8 mouse cellular contexts compared by ENCODE assay signal in genomic region chr15:86057908-86058307, GRCm38 (mm10). TPM values are rescaled to one million over a fixed set of nuclear protein-coding genes. Genes with fewer than 3 reads are reported as not detected.
DNase-seq lines count a peak whose midpoint lies in the region; ATAC-seq and TF ChIP-seq lines count a peak whose summit lies in the region.

No protein-coding gene starts in this region.

- H3K27me3 ChIP-seq in hindbrain, embryonic 15.5 days = no peaks in the 10 kb centered on the region

- peak; percentile 25; the same call in 1 of the 2 replicates for ATAC-seq in hindbrain, embryonic 15.5 days (ENCODE audit: low FRiP score, low read depth)

- peak overlapping the region; percentile 81 for H3K27ac ChIP-seq in layer of hippocampus, adult 2 months
- H3K27ac ChIP-seq in cortical plate, adult 2 months (ENCODE audit: insufficient read depth, low read length) = no peak overlapping the region
- peak overlapping the region; percentile 98 for H3K27ac ChIP-seq in hindbrain, embryonic 15.5 days (replicated peaks)

- peak overlapping the region; percentile 83 for H3K4me2 ChIP-seq in hindbrain, embryonic 15.5 days

- peaks cover 17% of the 10 kb centered on the region; the same call in 1 of the 2 replicates for H3K4me1 ChIP-seq in cortical plate, adult 2 months (ENCODE audit: control insufficient read depth, insufficient read depth, low read length)
- H3K4me1 ChIP-seq in hindbrain, embryonic 15.5 days (replicated peaks) = peaks cover 48% of the 10 kb centered on the region

- H3K9me3 ChIP-seq in hindbrain, embryonic 15.5 days = no peaks in the 10 kb centered on the region

- no peaks in the 10 kb centered on the region for H3K36me3 ChIP-seq in hindbrain, embryonic 15.5 days

- TF ChIP-seq CTCF in layer of hippocampus, adult 2 months (conservative IDR thresholded peaks at IDR 0.05) = no peak
- no peak for TF ChIP-seq CTCF in cortical plate, adult 2 months (IDR thresholded peaks at IDR 0.05; ENCODE audit: extremely low read depth, insufficient read depth, low read length)

- H3K9ac ChIP-seq in hindbrain, embryonic 15.5 days = peak overlapping the region; percentile 100

- 3% methylated on average over 7 of the region's 7 CpGs for WGBS in hindbrain, embryonic 15.5 days

- peak overlapping the region; percentile 63 for H3K4me3 ChIP-seq in layer of hippocampus, adult 2 months
- H3K4me3 ChIP-seq in cortical plate, adult 2 months (ENCODE audit: insufficient read depth, low read length) = peak overlapping the region; percentile 73; the same call in 1 of the 2 replicates
- H3K4me3 ChIP-seq in hindbrain, embryonic 15.5 days = peak overlapping the region; percentile 93

- DNase-seq in layer of hippocampus, adult 2 months (ENCODE audit: low spot score in 2 of 2) = no peak
- no peak for DNase-seq in layer of hippocampus, postnatal 10 days (ENCODE audit: low spot score in 2 of 2)
- DNase-seq in naive thymus-derived CD4-positive, alpha-beta T cell, adult 2 months (ENCODE audit: low read depth) = peak; percentile 30
- DNase-seq in layer of hippocampus, adult 11-12 months (ENCODE audit: low spot score) = no peak
- no peak for DNase-seq in ovary, postnatal 14 days (ENCODE audit: low spot score)
- no peak for DNase-seq in spleen, adult 12 weeks (ENCODE audit: low spot score)

- no peak for TF ChIP-seq POLR2A in cortical plate, adult 2 months (IDR thresholded peaks at IDR 0.05; ENCODE audit: extremely low read depth, insufficient read depth, low read length)

RNA-seq across cellular contexts. Expression of gene Gramd4, which starts 0.4 kb away (rescaled TPM):
- 10 to 100 TPM; 24.8 to 28.7 TPM for total RNA-seq in layer of hippocampus, adult 2 months (2021)
- 10 to 100 TPM; 35.3 to 40.2 TPM for total RNA-seq in layer of hippocampus, postnatal 10 days (2021)
- 32.6 and 34.3 TPM in 2 replicates for polyA plus RNA-seq in cortical plate, adult 2 months (2012; rRNA removed)
- polyA plus RNA-seq in hindbrain, embryonic 15.5 days (2015; fragmentation: Nextera tagmentation; extraction: Ambion mirVana) = 31.6 and 33.4 TPM in 2 replicates

RNA-seq across cellular contexts. Expression of gene Celsr1, which starts 24.3 kb away (rescaled TPM):
- 1 to 10 TPM; 5.5 to 5.8 TPM for total RNA-seq in layer of hippocampus, adult 2 months (2021)
- total RNA-seq in layer of hippocampus, postnatal 10 days (2021) = 1 to 10 TPM; 6.7 to 7.4 TPM
- polyA plus RNA-seq in cortical plate, adult 2 months (2012; rRNA removed) = 2.2 and 2.4 TPM in 2 replicates
- polyA plus RNA-seq in hindbrain, embryonic 15.5 days (2015; fragmentation: Nextera tagmentation; extraction: Ambion mirVana) = 1.4 and 1.6 TPM in 2 replicates
